Mouse (Mus musculus) bone marrow, adult 2 months (tissue): ENCODE measurements around the gene Fbxw2. TPM values are rescaled to one million over a fixed set of nuclear protein-coding genes. Genes with fewer than 3 reads are reported as not detected.
A peak's percentile ranks its signal among the peaks of the same experiment; 100 is the strongest.
"Not testable (repeated sequence)": the region's sequence is repeated elsewhere in the genome, so short reads cannot be mapped to it uniquely, and the experiment has no call there.

ENCODE experiments used
- H3K27ac ChIP-seq: fragments of 200-500 bp; 2 replicates; pipeline ENCODE4 v1.5.1; 2012; ENCODE audit warnings: low read depth, mild to moderate bottlenecking, control low read depth, inconsistent platforms, low read length; ENCODE audit not compliant: control insufficient read depth, poor library complexity, insufficient read depth
- H3K4me1 ChIP-seq: fragments of 200-500 bp; 2 replicates; pipeline ENCODE4 v1.6.1; 2011; ENCODE audit warnings: low read length; ENCODE audit not compliant: control insufficient read depth, insufficient read depth
- H3K4me3 ChIP-seq: fragments of 200-500 bp; replicated peaks from 2 replicates; pipeline ENCODE3; 2011; ENCODE audit warnings: mild to moderate bottlenecking, low read depth, low read length, control low read depth; ENCODE audit not compliant: control insufficient read depth
- CTCF ChIP-seq: fragments of 200-500 bp; IDR thresholded peaks from 2 replicates; pipeline ENCODE4 v1.5.1; 2011; ENCODE audit warnings: low read length, control low read depth; ENCODE audit not compliant: control insufficient read depth, insufficient read depth
- POLR2A ChIP-seq: fragments of 200-500 bp; IDR thresholded peaks from 2 replicates; pipeline ENCODE4 v1.6.1; 2011; ENCODE audit warnings: low read depth, mild to moderate bottlenecking, control low read depth, low read length, borderline replicate concordance; ENCODE audit not compliant: control insufficient read depth
- WGBS: fragments of 180-500 bp; shearing (Covaris S2); methylation state at CpG from one replicate; pipeline ENCODE4 v1.1.7; 2018; 5-methylcytosine and 5-hydroxymethylcytosine counted together
- polyA plus RNA-seq: library from polyadenylated mRNA; stranded (reverse); fragments of >200 nt; gene quantifications from 2 replicates; pipeline ENCODE4 v1.2.4, GENCODE M21; 2011; ENCODE audit warnings: low replicate concordance; ENCODE audit not compliant: missing spikeins, insufficient read depth, insufficient read length

Gene Fbxw2
- polyA plus RNA-seq, 1 experiment: 37.9 TPM

DNA sequence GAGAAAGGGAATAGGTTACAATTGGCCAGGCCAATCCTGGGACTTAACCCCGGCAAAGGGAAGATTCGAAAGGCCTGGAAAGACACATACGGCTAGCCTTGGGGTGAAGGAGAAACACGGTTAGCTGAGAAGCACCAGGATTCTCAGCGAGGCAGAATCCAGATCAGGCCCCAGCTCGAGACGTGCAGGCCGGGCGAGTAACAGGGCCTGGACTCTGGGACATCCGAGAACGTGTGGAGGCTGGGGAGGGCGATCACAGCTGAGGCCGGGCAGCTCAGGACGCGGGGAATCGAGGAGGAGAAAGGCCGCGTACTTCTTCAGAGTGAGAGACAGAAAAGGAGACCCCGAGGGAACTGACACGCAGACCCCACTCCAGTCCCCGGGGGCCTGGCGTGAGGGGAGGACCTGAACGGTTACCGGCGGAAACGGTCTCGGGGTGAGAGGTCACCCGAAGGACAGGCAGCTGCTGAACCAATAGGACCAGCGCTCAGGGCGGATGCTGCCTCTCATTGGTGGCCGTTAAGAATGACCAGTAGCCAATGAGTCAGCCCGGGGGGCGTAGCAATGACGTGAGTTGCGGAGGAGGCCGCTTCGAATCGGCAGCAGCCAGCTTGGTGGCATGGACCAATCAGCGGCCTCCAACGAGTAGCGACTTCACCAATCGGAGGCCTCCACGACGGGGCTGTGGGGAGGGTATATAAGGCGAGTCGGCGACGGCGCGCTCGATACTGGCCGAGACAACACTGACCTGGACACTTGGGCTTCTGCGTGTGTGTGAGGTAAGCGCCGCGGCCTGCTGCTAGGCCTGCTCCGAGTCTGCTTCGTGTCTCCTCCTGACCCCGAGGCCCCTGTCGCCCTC, 54.5 kb downstream of the Fbxw2 start, which contains the start of gene Hspa5:
Gene Hspa5 (plus strand): TSS at position 603 of the 859 bp plus-strand sequence.
- TF ChIP-seq CTCF: 0 out of 2 replicates have a peak, but pooled peaks have one; percentile 16
- TF ChIP-seq POLR2A: peak; percentile 100
- Histone ChIP-seq H3K4me3 (peak within 1 kb of the TSS; percentile 93), H3K4me1 (no peaks in the 10 kb centered on the region; the same call in 1 of the 2 replicates), H3K27ac (peak within 1 kb of the TSS; percentile 93)
- under 1% methylated on average over 60 of the region's 60 CpGs for WGBS

DNA sequence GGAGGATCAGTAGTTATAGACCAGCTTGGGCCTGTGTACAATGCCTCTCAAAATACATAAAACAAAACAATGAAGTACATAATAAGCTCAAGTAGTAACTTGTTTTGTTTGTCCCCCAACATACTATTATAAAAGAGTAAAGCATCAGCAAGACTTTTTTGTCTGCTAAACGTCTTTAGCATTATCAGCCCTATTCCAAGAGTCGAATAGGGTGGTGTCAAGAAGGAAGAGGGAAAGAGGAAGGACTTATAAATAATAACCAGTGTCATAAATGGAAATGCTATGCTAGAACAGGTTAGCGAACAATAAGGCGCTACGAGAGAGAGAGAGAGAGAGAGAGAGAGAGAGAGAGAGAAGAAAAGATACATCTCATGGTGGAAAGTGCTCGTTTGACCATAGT, 55.2 kb downstream of the Fbxw2 start:
- H3K4me1 ChIP-seq: no peaks in the 10 kb centered on the region; the same call in 1 of the 2 replicates

GRCm38 (mm10) chr2:34770049-34770448, 56.1 kb downstream of the Fbxw2 start:
- H3K27ac ChIP-seq: no peak overlapping the region
- no peak overlapping the region for H3K4me3 ChIP-seq
- no peak for TF ChIP-seq POLR2A
- no peak for TF ChIP-seq CTCF
- 74% methylated on average over 2 of the region's 2 CpGs for WGBS
- H3K4me1 ChIP-seq: no peaks in the 10 kb centered on the region; the same call in 1 of the 2 replicates

More for the DNA sequence above, 55.2 kb downstream of the Fbxw2 start:
- TF ChIP-seq POLR2A (no peak), CTCF (no peak)
- 1% methylated on average over 6 of the region's 6 CpGs for WGBS
- Histone ChIP-seq H3K4me3 (peak overlapping the region; percentile 79), H3K27ac (peak overlapping the region; percentile 87; the same call in 1 of the 2 replicates)

- no peak overlapping the region for H3K27ac ChIP-seq
- H3K4me3 ChIP-seq: no peak overlapping the region
- H3K4me1 ChIP-seq: peaks cover 3% of the 10 kb centered on the region; the same call in 1 of the 2 replicates
- WGBS: 78% methylated on average over 8 of the region's 12 CpGs
- TF ChIP-seq POLR2A (no peak), CTCF (no peak)
Observed at GRCm38 (mm10) chr2:34764801-34765200, 61.3 kb downstream of the Fbxw2 start.

GRCm38 (mm10) chr2:34762872-34763271, 63.2 kb downstream of the Fbxw2 start:
- no peak for TF ChIP-seq POLR2A
- no peak for TF ChIP-seq CTCF
- no peak overlapping the region for H3K27ac ChIP-seq
- WGBS: 75% methylated on average over 2 of the region's 2 CpGs
- H3K4me1 ChIP-seq: peaks cover 3% of the 10 kb centered on the region; the same call in 1 of the 2 replicates
- no peak overlapping the region for H3K4me3 ChIP-seq

DNA sequence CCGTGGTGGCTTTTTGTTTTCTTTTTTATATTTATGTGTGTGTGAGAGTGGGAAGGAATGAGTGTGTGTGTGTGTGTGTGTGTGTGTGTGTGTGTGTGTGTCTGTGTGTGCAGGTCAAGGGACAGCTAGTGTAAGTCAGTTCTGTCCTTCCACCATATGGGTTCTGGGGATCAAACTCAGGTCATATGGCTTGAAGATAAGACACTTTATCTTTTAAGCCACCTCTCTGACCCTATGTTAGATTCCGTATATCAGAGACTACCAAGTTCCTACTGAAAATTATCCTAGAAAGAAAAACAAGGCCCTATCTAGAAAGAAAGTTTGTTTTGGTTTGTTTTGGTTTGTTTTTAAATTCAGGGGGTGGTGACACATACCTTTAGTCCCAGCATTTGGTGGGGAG, 63.9 kb downstream of the Fbxw2 start:
- Histone ChIP-seq H3K4me3 (no peak overlapping the region), H3K27ac (no peak overlapping the region), H3K4me1 (peaks cover 3% of the 10 kb centered on the region; the same call in 1 of the 2 replicates)
- WGBS: 73% methylated on average over 2 of the region's 2 CpGs
- TF ChIP-seq CTCF: no peak
- TF ChIP-seq POLR2A: no peak

DNA sequence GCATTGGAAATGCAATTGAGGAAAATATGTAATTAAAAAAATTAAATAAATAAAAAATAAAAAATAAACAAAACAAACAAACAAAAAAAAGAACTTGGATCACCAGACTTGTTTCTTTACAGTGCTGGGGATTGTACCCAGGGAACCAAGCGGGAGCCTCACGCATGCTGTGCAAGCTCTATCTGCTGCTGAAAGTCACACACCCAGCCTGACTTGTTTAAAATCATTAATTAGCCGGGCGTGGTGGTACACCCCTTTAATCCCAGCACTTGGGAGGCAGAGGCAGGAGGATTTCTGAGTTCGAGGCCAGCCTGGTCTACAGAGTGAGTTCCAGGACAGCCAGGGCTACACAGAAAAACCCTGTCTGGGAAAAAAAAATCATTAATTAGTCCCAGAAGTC, 64.8 kb downstream of the Fbxw2 start:
- not testable (repeated sequence) for H3K4me1 ChIP-seq, H3K27ac ChIP-seq, H3K4me3 ChIP-seq
- 88% methylated on average over 5 of the region's 5 CpGs for WGBS

DNA sequence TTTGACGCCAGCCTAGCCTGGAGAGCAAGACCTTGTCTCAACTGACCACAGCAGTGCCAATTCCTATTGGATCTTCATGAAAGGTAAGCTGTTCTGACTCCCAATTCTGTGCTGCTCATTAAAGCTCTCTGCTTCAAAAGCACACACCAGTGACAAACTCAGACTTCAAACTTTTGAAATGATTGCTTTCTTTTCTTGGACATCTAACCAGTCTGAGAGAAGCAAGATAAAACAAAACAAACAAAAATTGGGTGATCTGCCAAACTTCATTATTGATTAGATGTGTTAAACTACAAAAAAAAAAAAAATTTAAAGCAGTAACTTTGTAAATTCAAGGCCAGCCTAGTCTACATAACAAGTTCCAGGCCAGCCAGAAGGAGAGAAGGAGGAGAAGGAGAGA, 68.8 kb downstream of the Fbxw2 start:
- no peaks in the 10 kb centered on the region; the same call in 1 of the 2 replicates for H3K4me1 ChIP-seq
- 75% methylated on average over 1 of the region's 1 CpGs for WGBS
- no peak for TF ChIP-seq POLR2A
- no peak for TF ChIP-seq CTCF

More for the DNA sequence above, 68.8 kb downstream of the Fbxw2 start:
- no peak overlapping the region for H3K27ac ChIP-seq
- H3K4me3 ChIP-seq: no peak overlapping the region
